Mouse (Mus musculus) lung, embryonic 14.5 days (tissue): ENCODE data around the gene Zfp866. TPM values are rescaled to one million over a fixed set of nuclear protein-coding genes. Genes with fewer than 3 reads are reported as not detected.

ENCODE experiments used
- ATAC-seq: fragments of 200-750 bp; cut with Nextera tagmentation; 2 replicates; pipeline ENCODE4 v1.8.0; 2017; ENCODE audit warnings: mild to moderate bottlenecking, moderate TSS enrichment, moderate library complexity; ENCODE audit not compliant: insufficient read depth
- DNase-seq: peaks from one replicate; pipeline ENCODE4 v3.0.0-alpha.2; 2015
- H3K27ac ChIP-seq: fragments of 300-500 bp; sonication (generic); 2 replicates; pipeline ENCODE4 v1.5.1; 2014; ENCODE audit warnings: low read depth, mild to moderate bottlenecking, moderate library complexity
- H3K27me3 ChIP-seq: fragments of 300-500 bp; sonication (generic); 2 replicates; pipeline ENCODE4 v1.6.1; 2014; ENCODE audit warnings: low read length, control low read depth; ENCODE audit not compliant: insufficient read depth
- H3K36me3 ChIP-seq: fragments of 300-500 bp; sonication (generic); 2 replicates; pipeline ENCODE4 v1.6.1; 2014; ENCODE audit warnings: control low read depth; ENCODE audit not compliant: insufficient read depth
- H3K4me1 ChIP-seq: fragments of 300-500 bp; sonication (generic); 2 replicates; pipeline ENCODE4 v1.6.1; 2014; ENCODE audit warnings: antibody characterized with exemption, control low read depth; ENCODE audit not compliant: insufficient read depth
- H3K4me2 ChIP-seq: fragments of 300-500 bp; sonication (generic); 2 replicates; pipeline ENCODE4 v1.6.1; 2014; ENCODE audit warnings: mild to moderate bottlenecking
- H3K4me3 ChIP-seq: fragments of 300-500 bp; sonication (generic); 2 replicates; pipeline ENCODE4 v1.5.1; 2014; ENCODE audit warnings: low read depth, low read length
- H3K9ac ChIP-seq: fragments of 300-500 bp; sonication (generic); 2 replicates; pipeline ENCODE4 v1.6.1; 2014
- H3K9me3 ChIP-seq: fragments of 300-500 bp; sonication (generic); 2 replicates; pipeline ENCODE4 v1.6.1; 2016; ENCODE audit warnings: low read depth, low read length, control low read depth
- CTCF ChIP-seq: IDR thresholded peaks from 2 replicates; pipeline ENCODE4 v1.5.1; 2016; ENCODE audit warnings: antibody characterized with exemption, low read depth
- WGBS: fragments of 180-500 bp; shearing (Covaris S2); extraction: QIAGEN DNeasy Blood & Tissue Kit; methylation state at CpG from one replicate; pipeline ENCODE4 v1.1.7; 2014; 5-methylcytosine and 5-hydroxymethylcytosine counted together
- polyA plus RNA-seq: library from polyadenylated mRNA; unstranded; fragments of >200 nt; fragmentation: Nextera tagmentation; extraction: Ambion mirVana; gene quantifications from 2 replicates; pipeline ENCODE4 v1.2.1, GENCODE M21; 2014

Gene Zfp866
- polyA plus RNA-seq, 1 experiment from 2014 or later: 30.5 TPM

- peak overlapping the region; percentile 94; the same call in 1 of the 2 replicates for H3K4me3 ChIP-seq
- TF ChIP-seq CTCF: no peak
- DNase-seq (no peak), ATAC-seq (peak; percentile 36)
- H3K27me3 ChIP-seq: no peaks in the 10 kb centered on the region
- no peak overlapping the region for H3K9ac ChIP-seq
- peaks cover 5% of the 10 kb centered on the region; the same call in 1 of the 2 replicates for H3K4me1 ChIP-seq
- whole genome bisulfite sequencing: 37% methylated on average over 5 of the region's 5 CpGs
- peak overlapping the region; percentile 49 for H3K4me2 ChIP-seq
- H3K36me3 ChIP-seq: 0 out of 2 replicates have a peak, but pooled peaks cover 9% of the 10 kb centered on the region
- H3K27ac ChIP-seq: no peak overlapping the region; the same call in 1 of the 2 replicates
- no peaks in the 10 kb centered on the region for H3K9me3 ChIP-seq
Observed at GRCm38 (mm10) chr8:69717232-69717580, 73.8 kb downstream of the Zfp866 start.

GRCm38 (mm10) chr8:69716403-69717231, 74.4 kb downstream of the Zfp866 start:
- H3K4me1 ChIP-seq: peaks cover 5% of the 10 kb centered on the region; the same call in 1 of the 2 replicates

GRCm38 (mm10) chr8:69715366-69715765, 75.6 kb downstream of the Zfp866 start:
- peak overlapping the region; percentile 94 for H3K4me3 ChIP-seq
- peaks cover 16% of the 10 kb centered on the region; the same call in 1 of the 2 replicates for H3K36me3 ChIP-seq
- H3K9me3 ChIP-seq: no peaks in the 10 kb centered on the region
- no peak overlapping the region for H3K27ac ChIP-seq
- H3K4me2 ChIP-seq: peak overlapping the region; percentile 60
- DNase-seq (no peak), ATAC-seq (no peak)
- TF ChIP-seq CTCF: no peak
- peak overlapping the region; percentile 34 for H3K9ac ChIP-seq
- 74% methylated on average over 6 of the region's 6 CpGs for WGBS
- H3K27me3 ChIP-seq: no peaks in the 10 kb centered on the region
- peaks cover 5% of the 10 kb centered on the region; the same call in 1 of the 2 replicates for H3K4me1 ChIP-seq

More at GRCm38 (mm10) chr8:69716403-69717231, 74.4 kb downstream of the Zfp866 start:
- no peaks in the 10 kb centered on the region for H3K27me3 ChIP-seq
- ATAC-seq (peak; percentile 99), DNase-seq (peak; percentile 98)
- TF ChIP-seq CTCF: 0 out of 2 replicates have a peak, but pooled peaks have one; percentile 11
- H3K4me2 ChIP-seq: peak overlapping the region; percentile 60
- no peaks in the 10 kb centered on the region for H3K9me3 ChIP-seq
- H3K36me3 ChIP-seq: peaks cover 11% of the 10 kb centered on the region; the same call in 1 of the 2 replicates
- under 1% methylated on average over 52 of the region's 52 CpGs for WGBS
- peak overlapping the region; percentile 94 for H3K4me3 ChIP-seq
- H3K9ac ChIP-seq: peak overlapping the region; percentile 97
- peak overlapping the region; percentile 100 for H3K27ac ChIP-seq

- no peak for DNase-seq
- 83% methylated on average over 8 of the region's 8 CpGs for WGBS
- H3K27me3 ChIP-seq: no peaks in the 10 kb centered on the region
- no peak overlapping the region for H3K4me2 ChIP-seq
- no peaks in the 10 kb centered on the region for H3K9me3 ChIP-seq
- no peak for ATAC-seq
- no peak for TF ChIP-seq CTCF
- no peak overlapping the region for H3K4me3 ChIP-seq
- H3K9ac ChIP-seq: no peak overlapping the region
- peaks cover 33% of the 10 kb centered on the region for H3K36me3 ChIP-seq
- peaks cover 5% of the 10 kb centered on the region; the same call in 1 of the 2 replicates for H3K4me1 ChIP-seq
- no peak overlapping the region for H3K27ac ChIP-seq
Observed at GRCm38 (mm10) chr8:69713516-69713915, 77.5 kb downstream of the Zfp866 start.

Other genes starting within 250 kb of the Zfp866 start
- gene Zfp868, start 165.6 kb downstream of the Zfp866 start, polyA plus RNA-seq: 23.4 and 24.5 TPM in 2 replicates
- gene Zfp964, start 136.7 kb downstream of the Zfp866 start, polyA plus RNA-seq: 1.4 and 1.8 TPM in 2 replicates
- gene Zfp869, start 80.5 kb downstream of the Zfp866 start, polyA plus RNA-seq: 30.2 and 31.3 TPM in 2 replicates
- gene Zfp963, start 41.2 kb downstream of the Zfp866 start, polyA plus RNA-seq: 5.6 and 5.8 TPM in 2 replicates
- gene Gm20422, start 16.3 kb downstream of the Zfp866 start, polyA plus RNA-seq: 0.22 and 0.30 TPM in 2 replicates
- 46.6 and 57.4 TPM in 2 replicates for gene Atp13a1, start within 50 bp of the Zfp866 start, polyA plus RNA-seq
- 6.7 and 8.8 TPM in 2 replicates for gene Gmip, start 17.5 kb upstream of the Zfp866 start, polyA plus RNA-seq
- gene Lpar2, start 31.3 kb upstream of the Zfp866 start, polyA plus RNA-seq: 0.74 and 1.0 TPM in 2 replicates
- 7.1 and 9.4 TPM in 2 replicates for gene Pbx4, start 41.3 kb upstream of the Zfp866 start, polyA plus RNA-seq
- 0.25 and 0.31 TPM in 2 replicates for gene Cilp2, start 96.5 kb upstream of the Zfp866 start, polyA plus RNA-seq
- gene Tssk6, start 111.0 kb upstream of the Zfp866 start, polyA plus RNA-seq: 3.8 and 4.3 TPM in 2 replicates
- 163 and 171 TPM in 2 replicates for gene Ndufa13, start 111.4 kb upstream of the Zfp866 start, polyA plus RNA-seq
- 3.6 and 4.3 TPM in 2 replicates for gene Yjefn3, start 111.5 kb upstream of the Zfp866 start, polyA plus RNA-seq
- 81.5 and 92.4 TPM in 2 replicates for gene Gatad2a, start 205.2 kb upstream of the Zfp866 start, polyA plus RNA-seq